ENCODE assay signal across 7 mouse cellular contexts in the genomic region with DNA sequence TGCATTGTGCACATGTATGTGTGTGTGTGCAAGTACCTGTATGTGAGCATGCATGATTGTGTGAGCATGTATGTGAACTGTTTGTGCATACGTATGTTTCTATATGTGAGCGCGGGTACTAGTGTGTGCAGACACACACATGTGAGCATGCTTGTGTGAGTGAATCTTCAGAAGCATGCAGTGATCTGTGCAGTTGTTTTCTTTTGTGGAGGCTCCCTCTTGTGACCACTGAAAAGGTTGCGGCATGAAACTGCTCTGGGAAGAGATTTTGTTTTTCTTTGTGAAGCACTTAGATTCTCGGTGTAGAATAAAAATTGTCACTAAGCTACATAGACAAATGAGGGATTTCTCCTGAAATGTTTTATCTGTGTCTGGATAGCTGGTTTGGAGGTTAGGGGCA.
DNase-seq lines count a peak whose midpoint lies in the region; ATAC-seq and TF ChIP-seq lines count a peak whose summit lies in the region.
"Not testable (repeated sequence)": the region's sequence is repeated elsewhere in the genome, so short reads cannot be mapped to it uniquely, and the experiment has no call there.

No protein-coding gene starts in this region.

- not testable (repeated sequence) for H3K4me1 ChIP-seq in forebrain, embryonic 12.5 days; hindbrain, embryonic 13.5 days (replicated peaks); kidney, embryonic 15.5 days; midbrain, embryonic 15.5 days; neural tube, embryonic 15.5 days

- peak; percentile 13; the same call in 1 of the 2 replicates for TF ChIP-seq CTCF in gastrocnemius, adult 2 months (IDR thresholded peaks at IDR 0.05)

- intact Hi-C loops in gastrocnemius, adult 2 months (cut with DNase I) = loop anchor here (5.0 kb wide), 1 partner anchor 195 kb away; no protein-coding TSS in a partner anchor

- not testable (repeated sequence) for H3K9me3 ChIP-seq in forebrain, embryonic 12.5 days; hindbrain, embryonic 13.5 days; kidney, embryonic 15.5 days (replicated peaks); midbrain, embryonic 15.5 days; neural tube, embryonic 15.5 days (replicated peaks)

- H3K36me3 ChIP-seq in forebrain, embryonic 12.5 days (replicated peaks); hindbrain, embryonic 13.5 days; kidney, embryonic 15.5 days; midbrain, embryonic 15.5 days (replicated peaks); neural tube, embryonic 15.5 days: not testable (repeated sequence)

- not testable (repeated sequence) for H3K9ac ChIP-seq in forebrain, embryonic 12.5 days; hindbrain, embryonic 13.5 days; kidney, embryonic 15.5 days; midbrain, embryonic 15.5 days; neural tube, embryonic 15.5 days (replicated peaks)

- peak; percentile 68; the same call in 1 of the 2 replicates for ATAC-seq in forebrain, embryonic 12.5 days (ENCODE audit: low FRiP score)
- peak; percentile 83 for ATAC-seq in hindbrain, embryonic 13.5 days (ENCODE audit: low FRiP score)
- ATAC-seq in kidney, embryonic 15.5 days (replicated peaks; ENCODE audit: low FRiP score) = 0 out of 2 replicates have a peak, but pooled peaks have one; percentile 29
- peak; percentile 58; the same call in 1 of the 2 replicates for ATAC-seq in megakaryocyte progenitor cell, adult 5-6 weeks (replicated peaks; ENCODE audit: poor library complexity)
- peak; percentile 83 for ATAC-seq in midbrain, embryonic 15.5 days (replicated peaks)
- peak; percentile 83 for ATAC-seq in neural tube, embryonic 15.5 days (ENCODE audit: low FRiP score)

- H3K27me3 ChIP-seq in forebrain, embryonic 12.5 days; hindbrain, embryonic 13.5 days; kidney, embryonic 15.5 days; midbrain, embryonic 15.5 days (replicated peaks); neural tube, embryonic 15.5 days (replicated peaks): not testable (repeated sequence)

- 54% methylated on average over 5 of the region's 5 CpGs for WGBS in forebrain, embryonic 12.5 days
- WGBS in hindbrain, embryonic 13.5 days = 56% methylated on average over 5 of the region's 5 CpGs
- 61% methylated on average over 5 of the region's 5 CpGs for WGBS in kidney, embryonic 15.5 days
- WGBS in midbrain, embryonic 15.5 days = 37% methylated on average over 5 of the region's 5 CpGs
- WGBS in neural tube, embryonic 15.5 days = 53% methylated on average over 5 of the region's 5 CpGs

- H3K4me3 ChIP-seq in forebrain, embryonic 12.5 days (replicated peaks); gastrocnemius, adult 2 months; hindbrain, embryonic 13.5 days; kidney, embryonic 15.5 days (replicated peaks); midbrain, embryonic 15.5 days; neural tube, embryonic 15.5 days (replicated peaks): not testable (repeated sequence)

- H3K4me2 ChIP-seq in forebrain, embryonic 12.5 days; hindbrain, embryonic 13.5 days; kidney, embryonic 15.5 days; midbrain, embryonic 15.5 days; neural tube, embryonic 15.5 days: not testable (repeated sequence)

- not testable (repeated sequence) for H3K27ac ChIP-seq in forebrain, embryonic 12.5 days; gastrocnemius, adult 2 months; hindbrain, embryonic 13.5 days; kidney, embryonic 15.5 days; neural tube, embryonic 15.5 days (replicated peaks)
- 0 out of 2 replicates have a peak overlapping the region, but pooled peaks have one; percentile 17 for H3K27ac ChIP-seq in midbrain, embryonic 15.5 days

- DNase-seq in gastrocnemius, adult 2 months = not testable (repeated sequence)

Comparison
In these comparisons a context has a peak if more than half of its experiments do, and no peak if none do; other contexts are left out.
1. ATAC-seq: peak in every context shown above with its lines; median percentile 83 in hindbrain, embryonic 13.5 days; 83 in midbrain, embryonic 15.5 days; 83 in neural tube, embryonic 15.5 days; 68 in forebrain, embryonic 12.5 days; 58 in megakaryocyte progenitor cell, adult 5-6 weeks; 29 in kidney, embryonic 15.5 days.